Mouse (Mus musculus) MEL (cell line): ENCODE data around the gene Amn1. TPM values are rescaled to one million over a fixed set of nuclear protein-coding genes. Genes with fewer than 3 reads are reported as not detected.

Experiments used
- DNase-seq: peaks from one replicate; pipeline ENCODE4 v3.0.0; 2011; ENCODE audit warnings: low read depth, low spot score
- H3K27ac ChIP-seq: 2 replicates; pipeline ENCODE4 v1.5.1; 2012; ENCODE audit warnings: low read depth, mild to moderate bottlenecking, control low read depth, low read length, moderate library complexity; ENCODE audit not compliant: control insufficient read depth
- H3K27me3 ChIP-seq, 2 experiments: fragments of 150-350 bp in 1 of 2; sonication (generic) in 1 of 2; 2 replicates each; pipeline ENCODE4 v1.6.1; 2012; ENCODE audit warnings: low read length in 2 of 2, mild to moderate bottlenecking in 2 of 2, improper control_type of control experiment in 1 of 2, moderate library complexity in 1 of 2; ENCODE audit not compliant: insufficient read depth in 2 of 2, control insufficient read depth in 1 of 2
- H3K36me3 ChIP-seq, 2 experiments: 2 replicates each; pipeline ENCODE4 v1.6.1; 2012 to 2014; ENCODE audit warnings: low read length in 2 of 2, improper control_type of control experiment in 1 of 2, inconsistent platforms in 1 of 2, mild to moderate bottlenecking in 1 of 2; ENCODE audit not compliant: insufficient read depth in 2 of 2, control insufficient read depth in 1 of 2
- H3K4me1 ChIP-seq, 2 experiments: fragments of 150-350 bp in 1 of 2; sonication (generic) in 1 of 2; 2 replicates each; pipeline ENCODE4 v1.6.1; 2012; ENCODE audit warnings: low read length in 2 of 2, improper control_type of control experiment in 1 of 2, mild to moderate bottlenecking in 1 of 2; ENCODE audit not compliant: insufficient read depth in 2 of 2, control insufficient read depth in 1 of 2
- H3K4me3 ChIP-seq, 2 experiments: fragments of 150-350 bp in 1 of 2; sonication (generic) in 1 of 2; 2 replicates each; pipeline ENCODE4 v1.5.1; 2012; ENCODE audit warnings: low read depth in 2 of 2, low read length in 2 of 2, mild to moderate bottlenecking in 2 of 2, moderate library complexity in 2 of 2, control low read depth in 1 of 2, improper control_type of control experiment in 1 of 2; ENCODE audit not compliant: control insufficient read depth in 1 of 2, insufficient read depth in 1 of 2
- H3K79me2 ChIP-seq: 2 replicates; pipeline ENCODE4 v1.6.1; 2012; ENCODE audit warnings: mild to moderate bottlenecking, low read length, moderate library complexity; ENCODE audit not compliant: control insufficient read depth, poor library complexity, insufficient read depth
- H3K9ac ChIP-seq: 2 replicates; pipeline ENCODE4 v1.6.1; 2012; ENCODE audit warnings: low read depth, mild to moderate bottlenecking, control low read depth, low read length, moderate library complexity; ENCODE audit not compliant: control insufficient read depth, poor library complexity, severe bottlenecking
- H3K9me3 ChIP-seq: fragments of 150-350 bp; sonication (generic); replicated peaks from 2 replicates; pipeline ENCODE4 v1.6.1; 2012; ENCODE audit warnings: mild to moderate bottlenecking, low read length, improper control_type of control experiment, moderate library complexity; ENCODE audit not compliant: insufficient read depth
- CHD2 ChIP-seq: IDR thresholded peaks from 2 replicates; pipeline ENCODE4 v1.6.1; 2011; ENCODE audit warnings: low read length, improper control_type of control experiment
- GATA1 ChIP-seq: IDR thresholded peaks from 2 replicates; pipeline ENCODE4 v1.6.1; 2011; ENCODE audit warnings: low read depth, low read length, improper control_type of control experiment
- HCFC1 ChIP-seq: IDR thresholded peaks from 2 replicates; pipeline ENCODE4 v1.6.1; 2012; ENCODE audit warnings: low read depth, mild to moderate bottlenecking, inconsistent platforms, low read length, improper control_type of control experiment, moderate library complexity
- JUND ChIP-seq: IDR thresholded peaks from 2 replicates; pipeline ENCODE4 v1.6.1; 2011; ENCODE audit warnings: low read depth, mild to moderate bottlenecking, improper control_type of control experiment, low read length
- MAFK ChIP-seq: IDR thresholded peaks from 2 replicates; pipeline ENCODE4 v1.6.1; 2011; ENCODE audit warnings: low read depth, mild to moderate bottlenecking, low read length, improper control_type of control experiment, borderline replicate concordance
- MAZ ChIP-seq: IDR thresholded peaks from 2 replicates; pipeline ENCODE4 v1.6.1; 2012; ENCODE audit warnings: low read depth, mild to moderate bottlenecking, inconsistent platforms, low read length, improper control_type of control experiment
- NELFE ChIP-seq: IDR thresholded peaks from 2 replicates; pipeline ENCODE4 v1.6.1; 2011; ENCODE audit warnings: low read depth, low read length, improper control_type of control experiment
- NRF1 ChIP-seq: IDR thresholded peaks from 2 replicates; pipeline ENCODE4 v1.6.1; 2014; ENCODE audit warnings: low read depth, mild to moderate bottlenecking, inconsistent platforms, low read length, improper control_type of control experiment, moderate library complexity; ENCODE audit not compliant: poor library complexity, insufficient read depth, severe bottlenecking
- POLR2A ChIP-seq, 2 experiments: IDR thresholded peaks; 2 replicates each; pipeline ENCODE4 v1.6.1; 2011 to 2012; ENCODE audit warnings: low read length in 2 of 2, mild to moderate bottlenecking in 2 of 2, control low read depth in 1 of 2, improper control_type of control experiment in 1 of 2, low read depth in 1 of 2, moderate library complexity in 1 of 2; ENCODE audit not compliant: control insufficient read depth in 1 of 2, insufficient read depth in 1 of 2, poor library complexity in 1 of 2
- POLR2AphosphoS2 ChIP-seq: IDR thresholded peaks from 2 replicates; pipeline ENCODE4 v1.6.1; 2011; ENCODE audit warnings: low read length, improper control_type of control experiment
- RAD21 ChIP-seq: IDR thresholded peaks from 2 replicates; pipeline ENCODE4 v1.6.1; 2011; ENCODE audit warnings: mild to moderate bottlenecking, low read depth, low read length, improper control_type of control experiment
- TCF12 ChIP-seq: IDR thresholded peaks from 2 replicates; pipeline ENCODE4 v1.6.1; 2014; ENCODE audit warnings: low read depth, mild to moderate bottlenecking, inconsistent platforms, low read length, improper control_type of control experiment, moderate library complexity
- USF2 ChIP-seq, 2 experiments: IDR thresholded peaks; 2 replicates each; pipeline ENCODE4 v1.6.1; 2011 to 2012; ENCODE audit warnings: improper control_type of control experiment in 2 of 2, low read length in 2 of 2, borderline replicate concordance in 1 of 2, inconsistent platforms in 1 of 2, low read depth in 1 of 2, mild to moderate bottlenecking in 1 of 2; ENCODE audit not compliant: insufficient read depth in 1 of 2
- ZMIZ1 ChIP-seq: IDR thresholded peaks from 2 replicates; pipeline ENCODE4 v1.6.1; 2012; ENCODE audit warnings: low read depth, mild to moderate bottlenecking, inconsistent platforms, low read length, improper control_type of control experiment, moderate library complexity
- polyA plus RNA-seq, 2 experiments: library from polyadenylated mRNA; stranded (reverse) in 1 of 2; unstranded in 1 of 2; fragments of >175 nt in 1 of 2; fragments of >200 nt in 1 of 2; gene quantifications; 2 replicates each; pipeline versions ENCODE4 v1.2.1 to v1.2.4; 2012; ENCODE audit warnings: low replicate concordance in 2 of 2, low read depth in 1 of 2; ENCODE audit not compliant: insufficient read length in 2 of 2, insufficient read depth in 1 of 2, missing spikeins in 1 of 2
- total RNA-seq: library from RNA; depleted of rRNA; stranded (reverse); fragments of 300-350 nt; gene quantifications from 2 replicates; pipeline ENCODE4 v1.2.3, GENCODE M21; 2012; rRNA removed

Gene Amn1
- total and polyA plus RNA-seq, 3 experiments, result 2.7 TPM; not detected in 1

DNA sequence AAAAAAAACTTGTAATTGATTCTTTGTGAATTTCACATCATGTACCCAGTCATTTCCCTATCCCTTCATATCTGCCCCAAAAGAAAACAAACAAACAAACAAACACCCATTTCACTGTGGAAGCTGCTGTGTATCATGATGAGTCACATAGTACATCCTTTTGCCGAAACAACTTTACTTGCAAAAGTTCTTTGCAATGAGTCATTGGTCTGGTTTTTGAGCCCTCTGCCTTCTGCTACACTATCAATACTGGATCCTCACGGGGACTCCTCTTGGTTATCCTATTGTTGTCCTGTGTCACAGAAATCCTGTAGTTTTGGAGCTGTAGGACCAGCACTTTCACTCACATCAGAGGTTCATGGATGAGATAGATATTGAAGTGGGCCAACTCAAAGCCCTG, 79.6 kb downstream of the Amn1 start:
- no peak for TF ChIP-seq TCF12
- TF ChIP-seq USF2 (IDR thresholded peaks at IDR 0.05; ENCODE audit: borderline replicate concordance in 1 of 2, insufficient read depth in 1 of 2, low read depth in 1 of 2, low read length in 2 of 2), result no peak
- TF ChIP-seq JUND, result no peak
- TF ChIP-seq MAZ, result no peak
- TF ChIP-seq CHD2, result no peak
- TF ChIP-seq POLR2A (IDR thresholded peaks at IDR 0.05; ENCODE audit: control insufficient read depth in 1 of 2, insufficient read depth in 1 of 2, low read depth in 1 of 2, low read length in 2 of 2, poor library complexity in 1 of 2), result no peak
- no peak for TF ChIP-seq GATA1
- no peak for TF ChIP-seq NELFE
- Histone ChIP-seq H3K36me3 (no peaks in the 10 kb centered on the region), H3K4me1 (no peaks in the 10 kb centered on the region), H3K4me3 (no peak overlapping the region), H3K27me3 (peaks cover 0 to 2% of the 10 kb centered on the region in 2 experiments; a peak in 1 of 4 replicates), H3K79me2 (no peaks in the 10 kb centered on the region), H3K27ac (no peak overlapping the region), H3K9me3 (no peaks in the 10 kb centered on the region), H3K9ac (no peak overlapping the region)
- DNase-seq, result no peak

DNA sequence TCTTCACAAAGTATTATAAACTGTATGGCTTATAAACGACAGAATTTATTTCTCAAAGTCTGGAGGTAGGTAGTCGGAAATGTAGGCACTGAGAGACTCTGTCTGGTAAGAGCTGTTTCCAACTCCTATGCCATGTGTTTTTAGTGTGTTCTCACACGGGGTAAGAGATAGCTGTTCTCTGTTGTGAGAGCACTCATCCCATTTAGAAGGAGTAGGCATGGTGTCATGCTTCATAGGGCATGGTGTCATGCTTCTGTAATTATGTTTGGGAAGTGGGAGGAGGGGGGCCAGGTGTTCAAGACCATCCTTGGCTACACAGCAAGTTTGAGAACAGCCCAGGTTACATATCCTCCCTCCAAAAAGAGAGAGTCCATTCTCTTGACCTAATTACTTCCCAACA, 80.9 kb downstream of the Amn1 start:
- Histone ChIP-seq H3K36me3 (no peaks in the 10 kb centered on the region), H3K4me3 (no peak overlapping the region), H3K27ac (no peak overlapping the region), H3K27me3 (peaks cover 0 to 2% of the 10 kb centered on the region in 2 experiments; a peak in 1 of 4 replicates), H3K9me3 (no peaks in the 10 kb centered on the region), H3K9ac (no peak overlapping the region), H3K79me2 (no peaks in the 10 kb centered on the region)
- no peak for TF ChIP-seq ZMIZ1
- no peak for TF ChIP-seq POLR2AphosphoS2
- TF ChIP-seq HCFC1, result no peak
- no peak for TF ChIP-seq MAFK
- no peak for TF ChIP-seq NRF1
- TF ChIP-seq RAD21, result no peak
- TF ChIP-seq, all 39 proteins: peak for 0
- no peak for DNase-seq
- H3K4me1 ChIP-seq, result no peaks in the 10 kb centered on the region

Other genes with a start within 250 kb of the Amn1 start
- 44.1 and 54.4 TPM in 2 replicates for gene Sinhcaf, start 242.2 kb downstream of the Amn1 start, total RNA-seq
- gene Sinhcaf, start 242.2 kb downstream of the Amn1 start, polyA plus RNA-seq, result 10 to 100 TPM; 34.7 to 59.7 TPM
- gene Dennd5b, start 87.0 kb downstream of the Amn1 start, total RNA-seq, result 0.65 and 1.1 TPM in 2 replicates
- gene Dennd5b, start 87.0 kb downstream of the Amn1 start, polyA plus RNA-seq, result 1 to 10 TPM in 1 of 2 experiments, not detected in 1; 1.3 TPM
- not detected in 2 replicates for gene Gm10203, start 58.5 kb downstream of the Amn1 start, total RNA-seq
- gene Gm10203, start 58.5 kb downstream of the Amn1 start, polyA plus RNA-seq, result not detected
- gene Etfbkmt, start 48.9 kb downstream of the Amn1 start, total RNA-seq, result 3.4 TPM in 2 replicates
- gene Etfbkmt, start 48.9 kb downstream of the Amn1 start, polyA plus RNA-seq, result 1 to 10 TPM in 1 of 2 experiments, not detected in 1; 5.7 TPM
- gene Resf1, start 120.7 kb upstream of the Amn1 start, total RNA-seq, result 12.8 and 12.9 TPM in 2 replicates
- 100 to 1,000 TPM in 1 of 2 experiments, 10 to 100 TPM in 1; 20.4 to 103 TPM for gene Resf1, start 120.7 kb upstream of the Amn1 start, polyA plus RNA-seq
- gene Bicd1, start 220.2 kb upstream of the Amn1 start, total RNA-seq, result 1.7 and 2.5 TPM in 2 replicates
- gene Bicd1, start 220.2 kb upstream of the Amn1 start, polyA plus RNA-seq, result 1 to 10 TPM in 1 of 2 experiments, not detected in 1; 1.6 TPM